Mouse (Mus musculus) intestine, postnatal 0 days (tissue): ENCODE results near the gene Fndc3a. TPM values are rescaled to one million over a fixed set of nuclear protein-coding genes. Genes with fewer than 3 reads are reported as not detected.

Experiments
- ATAC-seq: fragments of 200-750 bp; cut with Nextera tagmentation; 2 replicates; pipeline ENCODE4 v1.8.0; 2017; ENCODE audit warnings: mild to moderate bottlenecking, moderate TSS enrichment, moderate library complexity
- H3K27ac ChIP-seq: fragments of 300-500 bp; sonication (generic); 2 replicates; pipeline ENCODE4 v1.5.1; 2014; ENCODE audit warnings: mild to moderate bottlenecking, low read depth, low read length, moderate library complexity
- H3K27me3 ChIP-seq: fragments of 300-500 bp; sonication (generic); replicated peaks from 2 replicates; pipeline ENCODE4 v1.6.1; 2014; ENCODE audit warnings: low read length, mixed read lengths; ENCODE audit not compliant: control insufficient read depth, insufficient read depth
- H3K36me3 ChIP-seq: fragments of 300-500 bp; sonication (generic); 2 replicates; pipeline ENCODE4 v1.6.1; 2014; ENCODE audit warnings: mild to moderate bottlenecking, moderate library complexity; ENCODE audit not compliant: control insufficient read depth, insufficient read depth
- H3K4me1 ChIP-seq: fragments of 300-500 bp; sonication (generic); replicated peaks from 2 replicates; pipeline ENCODE4 v1.6.1; 2014; ENCODE audit warnings: antibody characterized with exemption, low read length, mixed read lengths; ENCODE audit not compliant: control insufficient read depth, insufficient read depth
- H3K4me2 ChIP-seq: fragments of 300-500 bp; sonication (generic); replicated peaks from 2 replicates; pipeline ENCODE4 v1.6.1; 2014; ENCODE audit warnings: low read depth, mild to moderate bottlenecking, moderate library complexity
- H3K4me3 ChIP-seq: fragments of 300-500 bp; sonication (generic); 2 replicates; pipeline ENCODE4 v1.5.1; 2014; ENCODE audit warnings: low read depth, low read length
- H3K9ac ChIP-seq: fragments of 300-500 bp; sonication (generic); 2 replicates; pipeline ENCODE4 v1.6.1; 2014; ENCODE audit warnings: mild to moderate bottlenecking, low read depth, low read length
- H3K9me3 ChIP-seq: fragments of 300-500 bp; sonication (generic); 2 replicates; pipeline ENCODE4 v1.6.1; 2016; ENCODE audit warnings: mixed run types; ENCODE audit not compliant: control insufficient read depth
- CTCF ChIP-seq: sonication (generic); IDR thresholded peaks from 2 replicates; pipeline ENCODE4 v1.5.1; 2016; ENCODE audit warnings: low read depth, mild to moderate bottlenecking, control low read depth, antibody characterized with exemption, moderate library complexity
- WGBS: fragments of 180-500 bp; shearing (Covaris S2); extraction: QIAGEN DNeasy Blood & Tissue Kit; methylation state at CpG from one replicate; pipeline ENCODE4 v1.1.7; 2014; 5-methylcytosine and 5-hydroxymethylcytosine counted together
- polyA plus RNA-seq: library from polyadenylated mRNA; unstranded; fragments of >200 nt; fragmentation: Nextera tagmentation; extraction: Ambion mirVana; gene quantifications from 2 replicates; pipeline ENCODE4 v1.2.1, GENCODE M21; 2015

The Fndc3a gene
- polyA plus RNA-seq, 1 experiment from 2014 or later, result 29.7 TPM

- Histone ChIP-seq H3K9me3 (no peaks in the 10 kb centered on the region), H3K4me3 (no peak overlapping the region), H3K27me3 (no peaks in the 10 kb centered on the region), H3K9ac (no peak overlapping the region), H3K36me3 (no peaks in the 10 kb centered on the region), H3K27ac (no peak overlapping the region), H3K4me1 (no peaks in the 10 kb centered on the region), H3K4me2 (no peak overlapping the region)
- no peak for TF ChIP-seq CTCF
- no peak for ATAC-seq
Measured at GRCm38 (mm10) chr14:72689525-72689924, 20.3 kb downstream of the Fndc3a start.

DNA sequence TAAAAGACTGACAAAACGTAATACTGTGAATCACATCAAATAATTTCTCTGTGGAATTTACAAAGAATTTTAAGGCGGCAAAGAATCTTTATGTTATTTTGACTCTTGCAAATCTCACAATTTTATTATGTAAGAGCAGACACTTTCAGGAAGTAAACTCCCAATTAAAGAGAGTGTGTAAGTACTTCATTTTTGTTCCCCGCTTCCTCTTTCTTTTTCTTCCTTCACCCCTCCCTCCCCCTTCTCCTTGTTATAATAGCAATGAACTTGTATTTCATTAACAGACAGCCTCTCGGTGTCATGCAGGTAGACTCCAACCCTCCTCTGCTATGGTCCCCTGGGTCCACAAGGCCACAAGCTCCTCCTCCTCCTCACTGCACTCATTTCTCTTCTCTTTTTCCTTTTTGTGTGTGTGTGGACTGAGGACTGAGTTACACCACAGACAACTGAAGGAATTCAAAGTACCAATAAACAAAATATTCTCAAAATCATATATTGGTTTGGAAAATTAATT is 24.9 kb downstream of the Fndc3a start:
- Histone ChIP-seq H3K27ac (no peak overlapping the region), H3K9me3 (no peaks in the 10 kb centered on the region), H3K36me3 (no peaks in the 10 kb centered on the region), H3K4me3 (no peak overlapping the region), H3K4me1 (no peaks in the 10 kb centered on the region), H3K9ac (no peak overlapping the region), H3K4me2 (0 out of 2 replicates have a peak overlapping the region, but pooled peaks have one; percentile 3), H3K27me3 (no peaks in the 10 kb centered on the region)
- 70% methylated on average over 4 of the region's 4 CpGs for WGBS
- TF ChIP-seq CTCF, result no peak
- peak; percentile 73 for ATAC-seq

GRCm38 (mm10) chr14:72677247-72677646 is 32.6 kb downstream of the Fndc3a start:
- Histone ChIP-seq H3K36me3 (no peaks in the 10 kb centered on the region), H3K9me3 (no peaks in the 10 kb centered on the region), H3K4me3 (no peak overlapping the region), H3K4me1 (no peaks in the 10 kb centered on the region), H3K4me2 (no peak overlapping the region), H3K27ac (no peak overlapping the region), H3K27me3 (no peaks in the 10 kb centered on the region), H3K9ac (no peak overlapping the region)
- 76% methylated on average over 3 of the region's 3 CpGs for WGBS
- ATAC-seq, result no peak
- no peak for TF ChIP-seq CTCF

- Histone ChIP-seq H3K9ac (no peak overlapping the region), H3K4me2 (no peak overlapping the region), H3K27ac (no peak overlapping the region), H3K4me3 (no peak overlapping the region), H3K9me3 (no peaks in the 10 kb centered on the region), H3K4me1 (no peaks in the 10 kb centered on the region), H3K27me3 (no peaks in the 10 kb centered on the region), H3K36me3 (no peaks in the 10 kb centered on the region)
- ATAC-seq, result no peak
- TF ChIP-seq CTCF, result no peak
- 92% methylated on average over 3 of the region's 3 CpGs for WGBS
Measured at GRCm38 (mm10) chr14:72671911-72672310, 37.9 kb downstream of the Fndc3a start.

GRCm38 (mm10) chr14:72670987-72671386 is 38.8 kb downstream of the Fndc3a start:
- TF ChIP-seq CTCF, result peak; percentile 36
- ATAC-seq, result no peak

GRCm38 (mm10) chr14:72649268-72649667 is 60.5 kb downstream of the Fndc3a start:
- Histone ChIP-seq H3K27ac (no peak overlapping the region), H3K4me2 (no peak overlapping the region), H3K27me3 (no peaks in the 10 kb centered on the region), H3K4me3 (no peak overlapping the region), H3K9ac (no peak overlapping the region), H3K36me3 (peaks cover 21% of the 10 kb centered on the region), H3K4me1 (no peaks in the 10 kb centered on the region), H3K9me3 (no peaks in the 10 kb centered on the region)
- no peak for TF ChIP-seq CTCF
- ATAC-seq, result no peak

More at GRCm38 (mm10) chr14:72670987-72671386, 38.8 kb downstream of the Fndc3a start:
- Histone ChIP-seq H3K9me3 (no peaks in the 10 kb centered on the region), H3K4me2 (no peak overlapping the region), H3K4me1 (no peaks in the 10 kb centered on the region), H3K27ac (no peak overlapping the region), H3K27me3 (no peaks in the 10 kb centered on the region), H3K36me3 (no peaks in the 10 kb centered on the region), H3K9ac (no peak overlapping the region), H3K4me3 (no peak overlapping the region)
- WGBS, result 87% methylated on average over 2 of the region's 2 CpGs

- TF ChIP-seq CTCF, result no peak
- Histone ChIP-seq H3K36me3 (peaks cover 12% of the 10 kb centered on the region), H3K27me3 (no peaks in the 10 kb centered on the region), H3K9ac (no peak overlapping the region), H3K27ac (no peak overlapping the region), H3K4me1 (no peaks in the 10 kb centered on the region), H3K4me3 (no peak overlapping the region), H3K4me2 (no peak overlapping the region), H3K9me3 (no peaks in the 10 kb centered on the region)
- no peak for ATAC-seq
Measured at GRCm38 (mm10) chr14:72645512-72645911, 64.3 kb downstream of the Fndc3a start.
